Mouse (Mus musculus): ENCODE measurements around the gene Nox4.

Gene Nox4

GRCm38 (mm10) chr7:87245856-87246579 lies at the start of gene Nox4:
Gene Nox4, plus strand, starts transcription at chr7:87246096.
- DNase-seq (ENCODE audit: low spot score) = no peak

DNA sequence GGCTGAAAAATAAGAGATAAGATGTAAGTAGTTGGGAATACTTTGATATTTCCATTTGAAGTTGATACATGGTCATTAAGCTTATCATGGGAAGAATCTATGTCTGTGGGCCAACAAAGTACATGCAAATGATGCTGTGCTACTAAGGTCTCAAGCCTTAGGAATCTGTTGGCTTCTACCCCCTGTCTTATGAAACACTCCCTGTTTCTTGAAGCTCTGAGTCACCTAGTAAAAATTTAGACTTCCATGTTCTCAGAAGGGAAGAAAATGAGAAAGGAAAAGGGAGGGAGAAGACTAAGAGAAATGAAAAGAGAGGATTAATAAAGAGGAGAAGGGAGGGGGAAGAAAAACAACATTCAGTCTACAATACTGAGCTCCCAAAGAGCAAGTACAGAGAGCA lies 41.1 kb upstream of the Nox4 start:
- no peak for DNase-seq (ENCODE audit: low spot score)

GRCm38 (mm10) chr7:87221712-87222111 lies 24.2 kb upstream of the Nox4 start:
- no peak for DNase-seq (ENCODE audit: low spot score)

DNA sequence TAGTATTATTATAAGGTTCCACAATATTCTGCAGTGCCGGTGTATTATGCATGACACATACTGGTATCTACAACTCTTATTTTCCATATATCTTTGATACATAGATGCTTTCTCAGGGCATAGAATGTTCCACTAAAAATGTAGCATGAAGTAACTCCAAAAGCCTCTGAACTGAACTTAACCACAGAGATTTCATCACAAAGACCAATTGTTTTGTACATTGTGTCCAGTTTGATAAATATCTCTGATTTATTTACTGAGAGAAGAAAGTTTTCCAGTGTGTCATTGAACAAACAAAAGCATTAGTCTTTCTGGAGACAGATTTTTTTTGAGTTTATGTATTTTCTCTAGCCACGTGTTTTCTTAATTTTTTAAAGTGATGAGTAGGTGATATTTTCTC lies 23.1 kb upstream of the Nox4 start:
- DNase-seq (ENCODE audit: low spot score) = no peak

- no peak for DNase-seq (ENCODE audit: low spot score)
Observed at GRCm38 (mm10) chr7:87225617-87226016, 20.3 kb upstream of the Nox4 start.

GRCm38 (mm10) chr7:87227051-87227948 lies 18.6 kb upstream of the Nox4 start:
- no peak for DNase-seq (ENCODE audit: low spot score)

DNA sequence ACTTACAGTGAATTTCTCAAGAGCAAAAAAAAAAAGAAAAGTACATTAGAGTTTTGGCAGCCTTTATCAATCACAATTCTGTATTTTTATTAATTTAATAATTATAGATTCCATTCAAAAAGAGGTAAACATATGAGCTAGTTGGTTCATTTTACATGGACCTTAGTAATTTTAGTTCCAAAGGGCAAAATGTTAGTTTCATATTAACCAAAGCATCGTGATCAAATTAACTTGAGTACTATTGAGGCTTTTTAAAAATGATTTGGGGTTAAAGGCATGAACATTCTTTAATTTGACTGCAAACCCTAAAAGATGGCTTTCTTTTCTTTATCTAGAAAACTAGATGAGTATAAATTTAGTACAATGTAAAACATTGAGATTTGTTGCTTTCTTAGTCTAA lies 16.4 kb upstream of the Nox4 start:
- no peak for DNase-seq (ENCODE audit: low spot score)

DNA sequence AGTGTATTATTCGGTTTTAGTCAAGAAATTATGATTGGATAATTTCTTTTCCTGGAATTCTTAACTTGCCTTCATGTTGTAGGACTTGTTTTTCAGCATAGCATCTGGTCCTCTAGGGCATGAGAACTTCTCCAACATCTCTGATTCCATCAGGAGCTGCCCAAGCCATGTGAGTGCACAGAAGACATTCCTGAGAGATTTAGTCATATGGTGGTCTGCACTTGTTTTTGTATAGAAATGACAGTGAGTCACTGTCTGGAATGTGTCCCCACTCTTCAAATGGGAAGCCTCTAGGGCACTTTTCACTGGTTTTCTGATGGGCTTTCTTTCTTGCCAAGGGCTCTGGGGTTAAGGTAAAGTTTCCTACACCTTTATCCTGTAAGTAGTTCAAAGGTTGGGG lies 4.8 kb upstream of the Nox4 start:
- DNase-seq (ENCODE audit: low spot score) = no peak

- peak; percentile 49 for DNase-seq (ENCODE audit: low spot score)
Observed at GRCm38 (mm10) chr7:87246580-87246934, 661 bp downstream of the Nox4 start.

- DNase-seq (ENCODE audit: low spot score) = no peak
Observed at GRCm38 (mm10) chr7:87246940-87247339, 1.0 kb downstream of the Nox4 start.

GRCm38 (mm10) chr7:87247926-87248325 lies 2.0 kb downstream of the Nox4 start:
- DNase-seq (ENCODE audit: low spot score) = no peak

- DNase-seq (ENCODE audit: low spot score) = no peak
Observed at GRCm38 (mm10) chr7:87252071-87252470, 6.2 kb downstream of the Nox4 start.

DNA sequence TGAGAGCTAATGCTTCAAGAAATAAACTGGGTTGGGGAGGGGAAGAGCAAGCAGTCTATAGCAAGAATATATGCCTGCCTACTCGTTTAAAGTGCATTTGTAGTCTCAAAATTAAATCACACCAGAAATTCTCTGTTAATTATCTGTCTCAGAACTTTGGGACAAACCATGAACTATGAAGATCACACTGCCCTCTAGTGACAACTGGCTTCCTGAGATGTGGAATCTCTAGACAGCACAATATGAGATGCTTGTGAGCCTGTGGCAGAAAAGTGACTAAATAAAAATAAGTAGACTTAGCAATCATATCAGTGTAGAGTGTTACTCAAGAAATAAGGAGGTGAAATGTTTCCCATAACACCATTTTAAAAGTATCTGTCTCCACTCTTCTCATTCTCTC lies 31.3 kb downstream of the Nox4 start:
- peak; percentile 33 for DNase-seq (ENCODE audit: low spot score)

GRCm38 (mm10) chr7:87303726-87304315 lies 57.9 kb downstream of the Nox4 start:
- no peak for DNase-seq (ENCODE audit: low spot score)

GRCm38 (mm10) chr7:87321571-87321970 lies 75.7 kb downstream of the Nox4 start:
- no peak for DNase-seq (ENCODE audit: low spot score)

GRCm38 (mm10) chr7:87322085-87322484 lies 76.2 kb downstream of the Nox4 start:
- no peak for DNase-seq (ENCODE audit: low spot score)

DNA sequence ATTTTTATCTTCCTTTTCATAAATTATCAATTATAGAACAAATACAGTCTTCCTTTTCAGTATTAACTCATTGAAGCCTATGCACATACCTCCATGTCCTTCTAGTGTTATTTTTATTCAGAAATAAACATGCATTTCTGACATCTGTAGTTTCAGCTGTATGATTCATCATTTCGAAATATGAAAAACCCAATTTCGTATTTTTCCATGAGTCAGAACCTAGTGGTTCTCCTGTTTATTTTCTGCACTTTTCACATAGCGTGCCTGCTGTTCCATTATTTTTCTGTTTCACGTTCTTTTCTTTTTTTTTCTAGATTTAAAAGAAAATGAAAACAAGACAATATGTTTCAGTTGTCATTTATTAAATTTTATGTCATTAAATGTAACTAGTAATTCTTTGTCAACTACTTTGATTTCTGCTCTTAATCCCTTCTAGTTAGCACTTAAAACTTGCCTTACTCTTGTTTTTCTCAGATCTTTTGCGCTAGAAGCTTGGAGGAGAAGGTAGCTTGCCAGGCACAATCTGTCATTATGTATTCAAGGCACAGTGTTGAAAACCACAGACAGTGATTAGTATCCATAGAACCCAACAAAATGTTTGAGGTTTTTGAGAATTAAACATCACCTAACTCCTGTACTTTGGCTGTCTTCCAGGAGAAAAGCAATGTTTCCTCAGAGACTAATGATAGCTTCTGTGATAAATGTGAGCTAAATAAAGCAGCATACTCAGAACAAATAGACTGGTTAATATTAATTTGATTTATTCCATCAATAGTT lies 85.1 kb downstream of the Nox4 start:
- DNase-seq (ENCODE audit: low spot score) = no peak

DNA sequence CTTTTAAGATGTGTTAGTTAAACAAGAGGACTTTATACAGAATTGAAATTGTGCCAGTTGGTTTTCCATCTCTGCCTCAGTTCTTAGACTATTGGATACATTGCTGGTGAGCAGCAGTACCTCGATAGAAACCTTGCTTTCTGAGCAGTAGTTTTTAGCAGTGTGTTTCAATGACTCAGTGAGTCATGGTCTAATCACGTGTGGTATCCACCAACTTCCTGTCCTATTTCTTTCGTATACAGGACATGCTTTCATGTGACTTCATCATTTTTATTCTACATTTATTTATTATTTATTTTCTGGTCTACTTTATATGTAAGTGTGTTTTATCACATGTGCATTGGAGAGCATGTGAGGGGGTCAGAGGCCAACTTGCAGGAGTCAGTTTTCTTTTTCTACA lies 99.7 kb downstream of the Nox4 start:
- DNase-seq (ENCODE audit: low spot score) = no peak

GRCm38 (mm10) chr7:87352818-87353217 lies 106.9 kb downstream of the Nox4 start:
- no peak for DNase-seq (ENCODE audit: low spot score)

DNA sequence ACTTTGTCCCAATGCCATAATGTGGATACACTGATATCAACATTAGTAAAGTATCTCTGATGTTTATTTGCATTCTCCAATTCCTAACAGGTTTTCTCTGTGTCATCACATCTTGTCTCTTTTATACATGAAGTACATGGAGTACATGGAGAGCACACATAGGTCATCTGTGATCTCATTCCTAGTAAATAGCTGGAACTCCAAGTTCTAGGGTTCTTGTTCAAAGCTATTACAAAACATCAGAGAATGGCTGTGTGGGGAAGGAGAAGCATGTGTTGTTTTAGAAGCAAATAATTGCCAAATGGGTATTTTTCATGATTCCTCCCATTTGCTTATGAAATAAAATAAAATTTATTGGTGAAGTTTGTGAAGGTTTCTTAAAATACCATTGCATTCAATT lies 121.9 kb downstream of the Nox4 start:
- no peak for DNase-seq (ENCODE audit: low spot score)

- DNase-seq (ENCODE audit: low spot score) = no peak
Observed at GRCm38 (mm10) chr7:87369131-87369530, 123.2 kb downstream of the Nox4 start.

- no peak for DNase-seq (ENCODE audit: low spot score)
Observed at GRCm38 (mm10) chr7:87370789-87371188, 124.9 kb downstream of the Nox4 start.
